Mouse (Mus musculus): ENCODE results near the gene Drosha. TPM values are rescaled to one million over a fixed set of nuclear protein-coding genes. Genes with fewer than 3 reads are reported as not detected.

Drosha gene
- polyA plus RNA-seq, 1 experiment from 2014 or later = 66.8 TPM

DNA sequence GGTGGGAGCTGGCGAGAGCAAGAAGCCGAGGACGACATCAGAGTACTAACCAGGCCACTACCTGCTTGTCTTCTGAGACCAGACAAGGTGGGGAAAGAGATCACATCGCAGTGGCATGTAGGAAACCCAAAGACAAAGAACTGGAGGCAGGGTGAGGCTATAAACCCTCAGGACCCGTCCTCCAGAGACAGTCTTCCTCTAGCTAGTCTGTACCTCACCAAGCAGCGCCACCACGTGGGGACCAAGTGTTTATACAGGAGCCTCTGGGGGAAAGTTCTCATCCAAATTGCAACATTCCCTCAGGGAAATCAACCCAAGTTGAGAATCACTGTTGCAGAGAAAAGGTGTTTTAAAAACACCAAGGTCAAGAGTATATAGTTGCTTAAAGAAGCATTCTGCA, 18.2 kb downstream of the Drosha start:
- H3K4me1 ChIP-seq (replicated peaks) = no peaks in the 10 kb centered on the region
- H3K4me3 ChIP-seq = no peak overlapping the region
- no peaks in the 10 kb centered on the region for H3K27me3 ChIP-seq (ENCODE audit: insufficient read depth, poor library complexity, severe bottlenecking)
- no peak for DNase-seq (ENCODE audit: low spot score)
- H3K36me3 ChIP-seq = peaks cover 98% of the 10 kb centered on the region
- H3K9me3 ChIP-seq = no peaks in the 10 kb centered on the region
- H3K27ac ChIP-seq = no peak overlapping the region
- WGBS = 82% methylated on average over 7 of the region's 7 CpGs

DNA sequence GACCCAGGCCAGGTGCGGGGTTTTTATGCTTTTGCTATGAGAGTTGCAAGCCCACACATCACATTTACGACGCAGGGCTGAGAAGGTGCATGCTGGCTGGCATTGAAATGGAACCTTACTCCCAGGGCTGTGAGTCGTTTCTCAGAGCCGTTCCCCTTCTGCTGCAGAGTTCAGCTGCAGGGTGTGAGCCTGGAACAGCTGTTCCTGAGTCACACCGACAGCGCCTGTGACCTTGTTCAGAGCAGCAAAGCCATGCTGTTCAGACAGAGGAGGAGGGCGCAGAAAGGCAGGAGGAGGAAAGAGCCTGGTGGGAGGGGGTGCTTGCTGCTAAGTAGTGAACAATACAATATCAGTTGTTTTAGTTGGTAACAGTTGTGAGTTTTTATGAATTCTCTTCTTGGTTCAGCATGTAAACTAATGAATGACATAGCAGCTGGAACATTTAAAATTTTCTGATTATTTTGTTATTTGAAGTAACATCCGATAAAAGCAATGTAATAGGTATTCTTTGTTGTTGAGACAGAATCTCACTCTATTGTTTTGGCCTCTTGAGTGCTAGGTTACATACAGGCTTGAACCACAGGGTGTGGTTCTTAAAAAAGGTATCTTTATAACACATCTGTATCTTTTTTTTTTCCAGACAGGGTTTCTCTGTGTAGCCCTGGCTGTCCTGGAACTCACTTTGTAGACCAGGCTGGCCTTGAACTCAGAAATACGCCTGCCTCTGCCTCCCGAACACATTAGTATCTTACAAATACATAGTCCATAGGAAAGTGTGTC, 23.8 kb downstream of the Drosha start:
- Histone ChIP-seq H3K36me3 (peaks cover 99% of the 10 kb centered on the region), H3K27ac (no peak overlapping the region), H3K4me3 (no peak overlapping the region), H3K4me1 (replicated peaks) (no peaks in the 10 kb centered on the region), H3K27me3 (ENCODE audit: insufficient read depth, poor library complexity, severe bottlenecking) (no peaks in the 10 kb centered on the region), H3K9me3 (no peaks in the 10 kb centered on the region)
- no peak for DNase-seq (ENCODE audit: low spot score)
- WGBS = 92% methylated on average over 11 of the region's 11 CpGs

- no peaks in the 10 kb centered on the region for H3K9me3 ChIP-seq
- H3K27ac ChIP-seq = no peak overlapping the region
- no peak overlapping the region for H3K4me3 ChIP-seq
- WGBS = 89% methylated on average over 4 of the region's 4 CpGs
- H3K36me3 ChIP-seq = peaks cover 99% of the 10 kb centered on the region
- no peaks in the 10 kb centered on the region for H3K4me1 ChIP-seq (replicated peaks)
- DNase-seq (ENCODE audit: low spot score) = no peak
- H3K27me3 ChIP-seq (ENCODE audit: insufficient read depth, poor library complexity, severe bottlenecking) = no peaks in the 10 kb centered on the region
Measured at GRCm38 (mm10) chr15:12849373-12849772, 24.8 kb downstream of the Drosha start.

GRCm38 (mm10) chr15:12853471-12853870, 28.9 kb downstream of the Drosha start:
- no peak for DNase-seq (ENCODE audit: low spot score)
- peaks cover 97% of the 10 kb centered on the region for H3K36me3 ChIP-seq
- WGBS = 93% methylated on average over 8 of the region's 8 CpGs
- H3K4me1 ChIP-seq (replicated peaks) = no peaks in the 10 kb centered on the region
- no peak overlapping the region for H3K27ac ChIP-seq
- H3K27me3 ChIP-seq (ENCODE audit: insufficient read depth, poor library complexity, severe bottlenecking) = no peaks in the 10 kb centered on the region
- H3K9me3 ChIP-seq = no peaks in the 10 kb centered on the region
- no peak overlapping the region for H3K4me3 ChIP-seq

DNA sequence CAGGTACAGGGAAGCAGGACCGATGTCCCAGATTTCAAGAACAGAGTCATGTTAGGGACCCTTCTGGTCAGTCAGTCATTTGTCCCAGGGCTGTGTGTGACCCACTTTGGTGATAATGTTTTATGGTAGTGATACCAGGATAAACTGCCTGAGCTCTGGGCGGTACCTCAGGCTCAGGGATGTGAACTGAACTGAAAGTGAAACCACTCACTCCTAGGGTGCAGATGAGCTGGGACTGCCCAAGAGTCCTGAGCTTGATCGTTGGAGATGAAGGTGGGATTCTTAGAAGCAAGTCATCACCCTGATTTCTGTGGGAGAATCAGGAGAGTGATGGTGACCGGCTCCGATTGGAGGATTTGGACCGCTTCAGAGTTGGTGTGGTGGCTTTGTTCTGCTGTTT, 32.2 kb downstream of the Drosha start:
- Histone ChIP-seq H3K27me3 (ENCODE audit: insufficient read depth, poor library complexity, severe bottlenecking) (no peaks in the 10 kb centered on the region), H3K9me3 (no peaks in the 10 kb centered on the region), H3K4me3 (no peak overlapping the region), H3K36me3 (peaks cover 97% of the 10 kb centered on the region), H3K27ac (no peak overlapping the region), H3K4me1 (replicated peaks) (no peaks in the 10 kb centered on the region)
- DNase-seq (ENCODE audit: low spot score) = no peak
- WGBS = 97% methylated on average over 6 of the region's 6 CpGs

- DNase-seq (ENCODE audit: low spot score) = no peak
- H3K36me3 ChIP-seq = peaks cover 97% of the 10 kb centered on the region
- H3K27ac ChIP-seq = no peak overlapping the region
- whole genome bisulfite sequencing = 95% methylated on average over 12 of the region's 12 CpGs
- no peak overlapping the region for H3K4me3 ChIP-seq
- no peaks in the 10 kb centered on the region for H3K9me3 ChIP-seq
- H3K4me1 ChIP-seq (replicated peaks) = no peaks in the 10 kb centered on the region
- H3K27me3 ChIP-seq (ENCODE audit: insufficient read depth, poor library complexity, severe bottlenecking) = no peaks in the 10 kb centered on the region
Measured at GRCm38 (mm10) chr15:12857840-12858516, 33.4 kb downstream of the Drosha start.

DNA sequence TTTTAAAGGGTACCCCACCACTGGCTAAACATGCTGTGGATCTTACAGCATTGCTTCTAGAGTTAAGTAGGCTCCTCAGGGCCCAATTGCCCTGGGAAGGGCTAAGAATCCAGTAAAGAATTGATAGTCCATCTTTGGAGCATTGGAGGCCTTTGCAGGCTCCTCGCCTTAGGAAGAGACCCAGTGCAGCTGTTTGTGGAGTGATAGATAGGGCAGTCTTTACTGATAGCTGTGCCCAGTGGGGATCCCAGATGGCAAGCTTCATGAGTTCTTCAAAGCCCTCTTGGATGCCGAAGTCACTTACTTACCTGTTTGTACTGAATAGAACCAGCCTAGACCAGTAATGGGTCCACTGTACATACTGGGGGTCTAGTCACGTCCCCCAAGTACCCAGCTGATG, 34.0 kb downstream of the Drosha start:
- no peaks in the 10 kb centered on the region for H3K4me1 ChIP-seq (replicated peaks)
- H3K36me3 ChIP-seq = peaks cover 97% of the 10 kb centered on the region
- no peaks in the 10 kb centered on the region for H3K27me3 ChIP-seq (ENCODE audit: insufficient read depth, poor library complexity, severe bottlenecking)
- no peak overlapping the region for H3K27ac ChIP-seq
- no peak for DNase-seq (ENCODE audit: low spot score)
- WGBS = 94% methylated on average over 3 of the region's 3 CpGs
- no peak overlapping the region for H3K4me3 ChIP-seq
- no peaks in the 10 kb centered on the region for H3K9me3 ChIP-seq

DNA sequence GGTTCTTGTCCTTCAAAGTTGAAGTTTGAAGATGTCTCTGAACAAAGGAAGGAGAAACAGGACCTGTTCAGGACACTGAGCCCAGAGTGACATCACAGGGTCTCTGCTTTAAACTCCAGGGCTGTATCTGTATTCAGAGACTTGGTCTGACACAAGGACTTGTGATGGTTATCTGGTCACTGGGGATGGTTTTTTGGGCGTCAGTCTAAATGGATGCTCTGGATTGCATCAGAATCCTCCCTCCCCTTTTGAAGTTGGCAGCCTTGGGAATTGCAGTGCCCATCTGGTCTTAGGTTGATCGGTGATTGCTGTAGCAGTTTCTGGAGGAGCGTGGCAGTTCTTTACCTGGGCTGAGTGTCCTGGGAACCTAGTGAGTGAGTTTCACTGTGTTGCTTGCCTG, 37.4 kb downstream of the Drosha start:
- Histone ChIP-seq H3K36me3 (peaks cover 97% of the 10 kb centered on the region), H3K4me3 (no peak overlapping the region), H3K4me1 (replicated peaks) (no peaks in the 10 kb centered on the region), H3K27ac (no peak overlapping the region), H3K27me3 (ENCODE audit: insufficient read depth, poor library complexity, severe bottlenecking) (no peaks in the 10 kb centered on the region), H3K9me3 (no peaks in the 10 kb centered on the region)
- 92% methylated on average over 3 of the region's 3 CpGs for whole genome bisulfite sequencing
- DNase-seq (ENCODE audit: low spot score) = no peak

DNA sequence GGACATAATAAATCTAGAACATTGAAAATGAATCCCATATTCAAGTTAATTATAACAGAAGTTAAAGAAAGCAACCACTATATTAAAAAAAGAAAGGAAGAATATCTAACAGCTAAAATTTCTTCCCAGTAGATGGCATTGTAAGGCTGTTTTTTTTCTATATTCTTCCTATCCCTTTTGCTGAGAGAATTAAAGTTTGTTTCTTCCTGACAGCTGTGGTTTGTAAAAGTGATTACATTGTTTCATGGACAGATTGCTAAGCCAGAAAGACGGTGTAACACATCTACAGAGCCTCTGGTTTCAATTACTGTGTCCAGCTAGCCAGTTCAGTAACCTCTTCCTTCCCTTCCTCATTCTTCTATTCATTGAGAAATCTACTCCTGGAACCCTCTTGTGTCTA, 39.1 kb downstream of the Drosha start:
- no peak for DNase-seq (ENCODE audit: low spot score)
- Histone ChIP-seq H3K27ac (no peak overlapping the region), H3K36me3 (peaks cover 99% of the 10 kb centered on the region), H3K4me3 (no peak overlapping the region), H3K9me3 (no peaks in the 10 kb centered on the region), H3K27me3 (ENCODE audit: insufficient read depth, poor library complexity, severe bottlenecking) (no peaks in the 10 kb centered on the region), H3K4me1 (replicated peaks) (no peaks in the 10 kb centered on the region)
- WGBS = 82% methylated on average over 1 of the region's 1 CpGs

DNA sequence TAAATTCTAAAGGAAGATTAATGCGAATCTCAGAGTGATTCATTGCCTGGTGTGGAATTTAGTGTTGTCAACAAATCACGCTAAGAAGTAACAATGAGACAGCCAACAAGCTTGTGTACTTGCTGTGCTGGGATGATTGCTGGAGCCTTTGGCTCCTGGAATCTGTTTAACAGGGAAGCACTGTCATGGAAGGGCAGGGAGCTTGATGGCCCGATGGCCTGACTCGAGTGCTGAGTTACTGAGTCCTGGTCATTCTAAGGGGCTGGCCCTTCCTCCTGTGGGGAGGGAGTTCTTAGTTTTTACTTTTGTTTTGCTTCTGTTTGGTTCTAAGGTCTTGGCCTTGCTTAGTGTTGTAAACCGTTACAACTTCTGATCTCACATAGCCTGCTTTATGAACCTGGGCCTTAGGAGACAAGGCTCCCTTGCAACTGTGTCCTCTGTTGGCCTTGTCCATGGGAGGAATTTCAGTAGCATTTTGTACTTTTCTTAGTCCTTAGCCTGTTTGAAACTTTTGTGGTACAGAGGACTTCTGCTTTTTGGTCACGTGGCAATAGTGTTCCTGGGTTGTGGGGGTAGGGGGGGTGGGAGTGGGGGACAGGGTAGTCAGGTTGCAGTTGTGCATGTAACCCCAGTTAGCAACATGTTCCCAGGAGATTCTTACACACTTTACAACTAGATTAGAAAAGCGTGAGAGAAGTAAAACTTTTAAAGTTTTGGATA, 41.1 kb downstream of the Drosha start:
- H3K36me3 ChIP-seq = peaks cover 98% of the 10 kb centered on the region
- H3K4me1 ChIP-seq (replicated peaks) = no peaks in the 10 kb centered on the region
- H3K27ac ChIP-seq = no peak overlapping the region
- 89% methylated on average over 7 of the region's 7 CpGs for WGBS
- no peaks in the 10 kb centered on the region for H3K9me3 ChIP-seq
- H3K4me3 ChIP-seq = no peak overlapping the region
- no peak for DNase-seq (ENCODE audit: low spot score)
- H3K27me3 ChIP-seq (ENCODE audit: insufficient read depth, poor library complexity, severe bottlenecking) = no peaks in the 10 kb centered on the region

DNA sequence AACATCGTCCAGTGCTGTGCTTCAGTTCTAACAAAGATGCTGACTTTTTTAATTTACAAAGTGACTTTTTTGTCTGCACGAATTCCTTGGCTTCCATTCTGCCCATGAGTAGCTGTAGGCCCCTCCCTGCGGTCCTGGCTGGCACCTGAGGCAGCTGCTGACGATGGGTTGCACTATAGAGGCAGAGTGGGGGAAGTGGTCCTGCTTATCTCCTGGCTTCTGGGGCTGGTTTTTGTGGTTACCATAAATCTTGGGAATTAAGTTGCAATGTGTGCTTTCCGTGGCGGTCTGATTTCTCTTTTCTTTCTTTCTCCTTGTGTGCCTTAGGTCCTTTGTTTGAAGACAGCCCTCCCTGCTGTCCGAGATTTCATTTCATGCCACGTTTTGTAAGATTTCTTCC, 42.7 kb downstream of the Drosha start:
- Histone ChIP-seq H3K9me3 (no peaks in the 10 kb centered on the region), H3K27ac (no peak overlapping the region), H3K4me1 (replicated peaks) (no peaks in the 10 kb centered on the region), H3K36me3 (peaks cover 96% of the 10 kb centered on the region), H3K4me3 (no peak overlapping the region), H3K27me3 (ENCODE audit: insufficient read depth, poor library complexity, severe bottlenecking) (no peaks in the 10 kb centered on the region)
- DNase-seq (ENCODE audit: low spot score) = no peak
- 88% methylated on average over 8 of the region's 8 CpGs for WGBS

DNA sequence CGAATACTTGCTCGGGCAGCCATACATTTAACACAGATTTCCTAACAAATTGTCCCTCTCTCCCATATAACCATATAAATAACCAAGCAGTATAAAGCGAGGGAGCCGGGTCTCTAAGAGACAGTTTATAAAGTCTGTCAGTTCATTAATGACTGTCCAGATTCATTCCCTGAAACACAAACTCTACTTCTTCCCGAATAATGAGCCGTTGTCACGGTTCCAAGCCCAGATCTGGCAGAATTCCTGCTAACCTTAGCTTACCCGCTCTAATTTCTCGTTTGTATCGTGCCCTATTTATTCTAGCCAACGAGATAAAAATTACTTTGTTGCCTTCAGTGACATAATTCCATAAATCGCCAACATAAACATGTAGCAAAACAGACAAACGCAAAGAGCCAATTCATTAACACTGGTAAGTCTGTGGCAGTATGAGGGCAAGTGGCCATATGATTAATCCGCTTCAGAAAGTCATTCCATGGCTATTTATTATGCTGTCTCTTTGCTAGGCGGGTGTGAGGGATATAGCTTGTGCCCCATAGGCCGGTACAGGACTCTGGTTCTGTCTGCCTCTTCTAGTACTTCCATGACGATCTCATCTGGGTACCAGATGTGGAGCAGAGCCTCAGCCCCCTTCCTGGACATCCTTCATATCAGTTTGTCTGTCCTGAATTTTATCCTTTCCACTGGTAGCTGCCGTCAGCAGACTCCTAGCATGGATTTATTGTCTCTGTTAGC, 51.0 kb downstream of the Drosha start:
- WGBS = 93% methylated on average over 18 of the region's 18 CpGs

More for the DNA sequence above, 51.0 kb downstream of the Drosha start:
- Histone ChIP-seq H3K4me1 (replicated peaks) (no peaks in the 10 kb centered on the region), H3K36me3 (peaks cover 90% of the 10 kb centered on the region), H3K27me3 (ENCODE audit: insufficient read depth, poor library complexity, severe bottlenecking) (no peaks in the 10 kb centered on the region), H3K4me3 (no peak overlapping the region), H3K27ac (no peak overlapping the region), H3K9me3 (no peaks in the 10 kb centered on the region)
- no peak for DNase-seq (ENCODE audit: low spot score)

Measured in hindbrain, embryonic 10.5 days (tissue).